In genomic region chr11:80200326-80200725, GRCm38 (mm10) we compare ENCODE assay signal across 10 mouse cellular contexts. TPM values are rescaled to one million over a fixed set of nuclear protein-coding genes. Genes with fewer than 3 reads are reported as not detected.
DNase-seq lines count a peak whose midpoint lies in the region; ATAC-seq and TF ChIP-seq lines count a peak whose summit lies in the region.
"Had no signal": no experiment of that assay in that cellular context is flagged by ENCODE, and none has a peak within 500 bp of the region (broad histone marks: within the 10 kb centered on the region; RNA-seq: fewer than 3 reads in every experiment).

No protein-coding gene starts in this region.

- H3K9me3 ChIP-seq in heart, postnatal 0 days (replicated peaks; ENCODE audit: control insufficient read depth, low read length), result no peaks in the 10 kb centered on the region
- no peaks in the 10 kb centered on the region for H3K9me3 ChIP-seq in heart, embryonic 11.5 days (replicated peaks; ENCODE audit: control insufficient read depth, low read length)
- H3K9me3 ChIP-seq in liver, postnatal 0 days (ENCODE audit: low read length), result no peaks in the 10 kb centered on the region
- no peaks in the 10 kb centered on the region for H3K9me3 ChIP-seq in limb, embryonic 10.5 days (replicated peaks)

- peak; percentile 54 for TF ChIP-seq CTCF in heart, postnatal 0 days (IDR thresholded peaks at IDR 0.05; ENCODE audit: low read depth)
- peak; percentile 73 for TF ChIP-seq CTCF in liver, postnatal 0 days (IDR thresholded peaks at IDR 0.05; ENCODE audit: low read depth)

- no peak overlapping the region for H3K27ac ChIP-seq in heart, postnatal 0 days (ENCODE audit: low read depth)
- H3K27ac ChIP-seq in heart, embryonic 11.5 days (ENCODE audit: low read depth, low read length), result no peak overlapping the region
- no peak overlapping the region for H3K27ac ChIP-seq in liver, postnatal 0 days (ENCODE audit: low read depth)
- no peak overlapping the region for H3K27ac ChIP-seq in limb, embryonic 10.5 days

- DNase-seq in heart, postnatal 0 days (ENCODE audit: low spot score), result no peak
- peak; percentile 53 for DNase-seq in A20 (ENCODE audit: low read depth, low spot score)
- DNase-seq in ES-CJ7 (ENCODE audit: low read depth, low spot score), result peak; percentile 73
- DNase-seq in liver, postnatal 0 days, result no peak
- DNase-seq in limb, embryonic 10.5 days (ENCODE audit: low spot score), result no peak
- DNase-seq in gastrocnemius, postnatal 10 days, result no peak
- DNase-seq in gastrocnemius, postnatal 4 days (ENCODE audit: low spot score in 2 of 2), result no peak
- DNase-seq: right cerebral cortex, postnatal 25 days had no signal

- peaks cover 16% of the 10 kb centered on the region for H3K36me3 ChIP-seq in heart, postnatal 0 days (replicated peaks; ENCODE audit: control insufficient read depth, insufficient read depth, low read length)
- H3K36me3 ChIP-seq in heart, embryonic 11.5 days (ENCODE audit: control insufficient read depth, insufficient read depth, low read length), result 0 out of 2 replicates have a peak, but pooled peaks cover 3% of the 10 kb centered on the region
- peaks cover 5% of the 10 kb centered on the region; the same call in 1 of the 2 replicates for H3K36me3 ChIP-seq in liver, postnatal 0 days (replicated peaks; ENCODE audit: insufficient read depth, low read length)
- no peaks in the 10 kb centered on the region for H3K36me3 ChIP-seq in limb, embryonic 10.5 days

- H3K4me2 ChIP-seq in heart, postnatal 0 days (ENCODE audit: low read depth, low read length), result no peak overlapping the region
- H3K4me2 ChIP-seq in heart, embryonic 11.5 days, result no peak overlapping the region
- no peak overlapping the region for H3K4me2 ChIP-seq in liver, postnatal 0 days (ENCODE audit: low read depth, low read length)

- H3K9ac ChIP-seq in heart, postnatal 0 days (replicated peaks; ENCODE audit: low read depth, low read length), result no peak overlapping the region
- H3K9ac ChIP-seq in heart, embryonic 11.5 days (ENCODE audit: low read depth, low read length), result no peak overlapping the region
- H3K9ac ChIP-seq in liver, postnatal 0 days (replicated peaks), result no peak overlapping the region

- H3K4me3 ChIP-seq in heart, postnatal 0 days (ENCODE audit: low read depth, low read length), result no peak overlapping the region
- H3K4me3 ChIP-seq in heart, embryonic 11.5 days (ENCODE audit: low read depth, low read length), result no peak overlapping the region
- H3K4me3 ChIP-seq in liver, postnatal 0 days (ENCODE audit: low read depth, low read length), result no peak overlapping the region
- no peak overlapping the region for H3K4me3 ChIP-seq in limb, embryonic 10.5 days
- H3K4me3 ChIP-seq: megakaryocyte, embryonic 14.5 days had no signal

- ATAC-seq in heart, postnatal 0 days (ENCODE audit: insufficient read depth, low read depth), result no peak
- ATAC-seq in heart, embryonic 11.5 days (replicated peaks; ENCODE audit: insufficient number of reproducible peaks, low FRiP score, low TSS enrichment), result no peak
- ATAC-seq in liver, postnatal 0 days, result no peak

- no peak for TF ChIP-seq EP300 in heart, postnatal 0 days (IDR thresholded peaks at IDR 0.05; ENCODE audit: low read depth)
- TF ChIP-seq EP300 in liver, postnatal 0 days (IDR thresholded peaks at IDR 0.05; ENCODE audit: low read depth), result no peak

- no peaks in the 10 kb centered on the region for H3K4me1 ChIP-seq in heart, postnatal 0 days (ENCODE audit: control insufficient read depth, insufficient read depth)
- H3K4me1 ChIP-seq in heart, embryonic 11.5 days (ENCODE audit: control insufficient read depth, insufficient read depth, low read length), result no peaks in the 10 kb centered on the region
- peaks cover 2% of the 10 kb centered on the region; the same call in 1 of the 2 replicates for H3K4me1 ChIP-seq in liver, postnatal 0 days (ENCODE audit: insufficient read depth)
- H3K4me1 ChIP-seq in limb, embryonic 10.5 days, result no peaks in the 10 kb centered on the region

- WGBS in heart, postnatal 0 days, result 77% methylated on average over 1 of the region's 1 CpGs
- WGBS in heart, embryonic 11.5 days (ENCODE audit: insufficient replicate concordance), result 89% methylated on average over 1 of the region's 1 CpGs
- WGBS in liver, postnatal 0 days (ENCODE audit: insufficient replicate concordance), result 90% methylated on average over 1 of the region's 1 CpGs
- WGBS in limb, embryonic 10.5 days, result 61% methylated on average over 1 of the region's 1 CpGs

- H3K27me3 ChIP-seq in heart, postnatal 0 days (ENCODE audit: control insufficient read depth, insufficient read depth, low read length), result no peaks in the 10 kb centered on the region
- H3K27me3 ChIP-seq in heart, embryonic 11.5 days (ENCODE audit: control insufficient read depth, insufficient read depth, low read length), result no peaks in the 10 kb centered on the region
- H3K27me3 ChIP-seq in liver, postnatal 0 days (ENCODE audit: insufficient read depth, low read length), result no peaks in the 10 kb centered on the region
- no peaks in the 10 kb centered on the region for H3K27me3 ChIP-seq in limb, embryonic 10.5 days (ENCODE audit: low read depth, poor library complexity, severe bottlenecking)
- H3K27me3 ChIP-seq: megakaryocyte, embryonic 14.5 days had no signal

RNA-seq across cellular contexts. Expression of gene Rhot1, which starts 8.5 kb away (rescaled TPM):
- 77.3 and 89.3 TPM in 2 replicates for total RNA-seq in heart, postnatal 0 days (2014; rRNA removed; ENCODE audit: low replicate concordance)
- polyA plus RNA-seq in heart, postnatal 0 days (2015; fragmentation: Nextera tagmentation; extraction: Ambion mirVana), result 48.8 and 53.8 TPM in 2 replicates
- polyA plus RNA-seq in heart, embryonic 11.5 days (2014; fragmentation: Nextera tagmentation; extraction: Ambion mirVana), result 65.2 and 68.7 TPM in 2 replicates
- 22.7 and 24.6 TPM in 2 replicates for polyA plus RNA-seq in liver, postnatal 0 days (2015; fragmentation: Nextera tagmentation; extraction: Ambion mirVana)
- 51.9 and 53.4 TPM in 2 replicates for polyA plus RNA-seq in limb, embryonic 10.5 days (2016; fragmentation: Nextera tagmentation; extraction: Ambion mirVana)
- total RNA-seq in gastrocnemius, postnatal 10 days (2021), result 10 to 100 TPM; 45.4 to 50.6 TPM
- total RNA-seq in gastrocnemius, postnatal 4 days (2021), result 10 to 100 TPM; 54.6 to 55.2 TPM

RNA-seq across cellular contexts. Expression of gene Rnf135, which starts 16.7 kb away (rescaled TPM):
- 6.2 and 10.2 TPM in 2 replicates for total RNA-seq in heart, postnatal 0 days (2014; rRNA removed; ENCODE audit: low replicate concordance)
- polyA plus RNA-seq in heart, postnatal 0 days (2015; fragmentation: Nextera tagmentation; extraction: Ambion mirVana), result 11.7 and 12.9 TPM in 2 replicates
- 6.1 and 8.3 TPM in 2 replicates for polyA plus RNA-seq in heart, embryonic 11.5 days (2014; fragmentation: Nextera tagmentation; extraction: Ambion mirVana)
- 6.8 and 7.7 TPM in 2 replicates for polyA plus RNA-seq in liver, postnatal 0 days (2015; fragmentation: Nextera tagmentation; extraction: Ambion mirVana)
- 4.2 and 5.0 TPM in 2 replicates for polyA plus RNA-seq in limb, embryonic 10.5 days (2016; fragmentation: Nextera tagmentation; extraction: Ambion mirVana)
- total RNA-seq in gastrocnemius, postnatal 10 days (2021), result 1 to 10 TPM; 4.0 to 6.6 TPM
- total RNA-seq in gastrocnemius, postnatal 4 days (2021), result 1 to 10 TPM; 6.0 to 7.8 TPM

RNA-seq across cellular contexts. Expression of gene Adap2, which starts 46.4 kb away (rescaled TPM):
- total RNA-seq in heart, postnatal 0 days (2014; rRNA removed; ENCODE audit: low replicate concordance), result 17.0 and 20.0 TPM in 2 replicates
- polyA plus RNA-seq in heart, postnatal 0 days (2015; fragmentation: Nextera tagmentation; extraction: Ambion mirVana), result 2.1 and 3.0 TPM in 2 replicates
- 0.39 and 0.73 TPM in 2 replicates for polyA plus RNA-seq in heart, embryonic 11.5 days (2014; fragmentation: Nextera tagmentation; extraction: Ambion mirVana)
- 10.8 and 12.1 TPM in 2 replicates for polyA plus RNA-seq in liver, postnatal 0 days (2015; fragmentation: Nextera tagmentation; extraction: Ambion mirVana)
- 0.21 and 0.46 TPM in 2 replicates for polyA plus RNA-seq in limb, embryonic 10.5 days (2016; fragmentation: Nextera tagmentation; extraction: Ambion mirVana)
- total RNA-seq in gastrocnemius, postnatal 10 days (2021), result 1 to 10 TPM; 6.9 to 9.3 TPM
- 1 to 10 TPM; 4.6 to 6.2 TPM for total RNA-seq in gastrocnemius, postnatal 4 days (2021)

RNA-seq across cellular contexts. Expression of gene Tefm, which starts 58.4 kb away (rescaled TPM):
- total RNA-seq in heart, postnatal 0 days (2014; rRNA removed; ENCODE audit: low replicate concordance), result 32.4 and 40.3 TPM in 2 replicates
- polyA plus RNA-seq in heart, postnatal 0 days (2015; fragmentation: Nextera tagmentation; extraction: Ambion mirVana), result 37.6 and 39.9 TPM in 2 replicates
- 28.2 and 31.5 TPM in 2 replicates for polyA plus RNA-seq in heart, embryonic 11.5 days (2014; fragmentation: Nextera tagmentation; extraction: Ambion mirVana)
- polyA plus RNA-seq in liver, postnatal 0 days (2015; fragmentation: Nextera tagmentation; extraction: Ambion mirVana), result 17.1 and 18.0 TPM in 2 replicates
- 33.0 and 40.4 TPM in 2 replicates for polyA plus RNA-seq in limb, embryonic 10.5 days (2016; fragmentation: Nextera tagmentation; extraction: Ambion mirVana)
- 10 to 100 TPM; 21.0 to 22.2 TPM for total RNA-seq in gastrocnemius, postnatal 10 days (2021)
- 10 to 100 TPM; 18.2 to 19.7 TPM for total RNA-seq in gastrocnemius, postnatal 4 days (2021)

Comparison
In these comparisons a context has a peak if more than half of its experiments do, and no peak if none do; other contexts are left out.
1. DNase-seq: peak in A20 (single experiment) and ES-CJ7 (single experiment); none in heart, postnatal 0 days (single experiment), liver, postnatal 0 days (single experiment), limb, embryonic 10.5 days (single experiment), gastrocnemius, postnatal 10 days (single experiment) and gastrocnemius, postnatal 4 days (0 of 2).